Mouse (Mus musculus) liver, embryonic 14.5 days (tissue): ENCODE measurements at regions not wholly inside any gene's neighbourhood (a gene's known extent, or its start where the extent isn't known, plus 50 kb on each side); places are given as distances from the start of the nearest gene placed in this dataset.

ENCODE experiments used
- CTCF ChIP-seq: IDR thresholded peaks from 2 replicates; pipeline ENCODE4 v1.5.1; 2016; ENCODE audit warnings: antibody characterized with exemption, low read depth, control low read depth
- EP300 ChIP-seq: IDR thresholded peaks from 2 replicates; pipeline ENCODE4 v1.6.1; 2016; ENCODE audit warnings: antibody characterized with exemption, low read depth

DNA sequence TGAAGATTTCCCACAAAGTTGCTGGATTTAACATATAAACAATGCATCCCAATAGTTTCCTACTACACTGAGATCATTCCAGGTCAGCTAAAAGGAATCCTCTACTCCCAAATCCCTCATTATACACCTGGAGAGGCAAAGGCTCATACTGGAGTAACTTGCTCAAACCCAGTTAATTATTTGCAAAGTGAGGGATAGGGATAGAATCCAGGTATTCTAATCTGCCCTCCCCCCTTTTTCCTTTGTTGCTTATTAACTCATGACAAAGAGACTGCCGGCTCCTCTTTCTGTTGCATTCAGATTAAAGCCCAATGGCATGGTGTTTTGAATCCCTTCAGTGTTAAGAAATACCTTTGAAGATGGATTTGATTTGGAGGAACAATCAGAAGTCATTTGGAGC, 308.4 kb downstream of the Epha4 start:
- TF ChIP-seq CTCF (no peak), EP300 (no peak)
